Comparison of ENCODE assay signal across 3 mouse cellular contexts in genomic region chr14:51278515-51278914, GRCm38 (mm10). TPM values are rescaled to one million over a fixed set of nuclear protein-coding genes. Genes with fewer than 3 reads are reported as not detected.
"Had no signal": no experiment of that assay in that cellular context is flagged by ENCODE, and none has a peak within 500 bp of the region (broad histone marks: within the 10 kb centered on the region; RNA-seq: fewer than 3 reads in every experiment).

No protein-coding gene starts in this region.

RNA-seq across cellular contexts. Expression of gene Rnase2a, which starts 22.6 kb away (rescaled TPM):
- total RNA-seq: forebrain, postnatal 0 days; gastrocnemius, postnatal 10 days; gastrocnemius, postnatal 4 days had no signal
